Mouse (Mus musculus) liver, adult 2 months (tissue): ENCODE measurements around the gene Vps50.

Source experiments
- CTCF ChIP-seq: fragments of 200-500 bp; IDR thresholded peaks from 2 replicates; pipeline ENCODE4 v1.5.1; 2011; ENCODE audit warnings: low read depth, low read length, control low read depth
- POLR2A ChIP-seq: fragments of 200-500 bp; IDR thresholded peaks from 2 replicates; pipeline ENCODE4 v1.6.1; 2011; ENCODE audit warnings: low read length, control low read depth; ENCODE audit not compliant: insufficient read depth; ENCODE audit errors: extremely low read depth

GRCm38 (mm10) chr6:3594246-3594645 is 96.1 kb downstream of the Vps50 start:
- TF ChIP-seq CTCF (no peak), POLR2A (no peak)
